Mouse (Mus musculus) lung, postnatal 0 days (tissue): ENCODE results near the gene Abcg1.

Experiments used
- CTCF ChIP-seq: IDR thresholded peaks from 2 replicates; pipeline ENCODE4 v1.5.1; 2016; ENCODE audit warnings: antibody characterized with exemption, mild to moderate bottlenecking
- EP300 ChIP-seq: IDR thresholded peaks from 2 replicates; pipeline ENCODE4 v1.6.1; 2016; ENCODE audit warnings: antibody characterized with exemption, mild to moderate bottlenecking, control low read depth

DNA sequence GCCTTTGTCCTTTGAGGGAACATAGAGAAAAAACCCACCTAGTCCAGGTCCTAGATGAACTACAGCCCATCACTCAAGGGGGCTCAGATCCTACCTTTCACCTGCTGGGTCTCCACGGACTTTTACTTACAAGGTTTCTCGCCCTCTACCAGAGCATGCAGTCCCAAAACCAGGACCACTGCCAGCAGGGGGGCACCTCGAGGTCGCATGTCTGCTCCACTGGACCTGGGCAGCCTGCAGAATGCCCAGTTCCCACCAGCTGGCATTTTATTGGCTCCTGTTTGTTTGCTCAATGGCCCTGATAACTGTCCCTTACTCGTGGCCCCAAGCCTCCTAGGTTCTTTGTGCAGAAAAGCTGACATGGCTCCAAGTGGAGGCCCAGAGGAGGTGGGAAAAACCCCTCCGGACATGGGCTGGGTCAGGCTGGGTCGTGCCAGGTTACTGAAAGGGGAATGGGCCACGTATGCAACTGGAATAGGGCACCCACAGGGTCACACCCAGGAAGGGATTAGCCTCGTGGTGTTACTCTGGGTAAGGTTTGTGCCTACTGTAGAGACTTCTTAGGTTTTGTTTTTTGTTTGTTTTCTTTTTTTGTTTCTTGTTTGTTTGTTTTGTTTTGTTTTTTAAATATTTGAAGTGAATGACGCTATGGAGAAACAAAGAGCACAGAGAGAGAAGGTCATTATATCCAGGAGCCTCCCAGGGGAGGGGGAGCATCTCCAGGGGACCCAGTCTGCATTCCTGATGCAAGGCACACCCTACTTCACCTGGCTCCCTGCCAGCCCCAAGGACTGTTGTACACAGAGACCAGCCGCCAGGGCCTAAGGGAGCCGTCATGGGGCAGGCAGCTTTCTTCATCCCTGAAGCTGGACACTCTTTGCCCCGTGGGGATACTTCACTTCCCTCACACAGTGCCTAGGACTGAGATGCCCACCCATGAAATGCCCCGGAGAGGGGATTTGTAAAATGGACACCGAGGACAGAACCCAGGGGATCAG, 86.9 kb downstream of the Abcg1 start, which contains the start of gene Tff2:
- TF ChIP-seq CTCF: no peak
- no peak for TF ChIP-seq EP300
